Mouse (Mus musculus): ENCODE results near the gene Ipcef1.

The Ipcef1 gene

GRCm38 (mm10) chr10:6967588-6968242, 84.6 kb downstream of the Ipcef1 start:
- no peak for DNase-seq (ENCODE audit: low spot score)

- no peak for DNase-seq (ENCODE audit: low spot score)
Observed at GRCm38 (mm10) chr10:6958791-6959190, 93.5 kb downstream of the Ipcef1 start.

GRCm38 (mm10) chr10:6956357-6956756, 95.9 kb downstream of the Ipcef1 start:
- DNase-seq (ENCODE audit: low spot score) = no peak

GRCm38 (mm10) chr10:6954533-6954932, 97.7 kb downstream of the Ipcef1 start:
- no peak for DNase-seq (ENCODE audit: low spot score)

GRCm38 (mm10) chr10:6953115-6953514, 99.2 kb downstream of the Ipcef1 start:
- DNase-seq (ENCODE audit: low spot score) = no peak

GRCm38 (mm10) chr10:6936671-6937425, 115.4 kb downstream of the Ipcef1 start:
- DNase-seq (ENCODE audit: low spot score) = peak; percentile 44

GRCm38 (mm10) chr10:6934776-6935175, 117.5 kb downstream of the Ipcef1 start:
- peak; percentile 32 for DNase-seq (ENCODE audit: low spot score)

GRCm38 (mm10) chr10:6930889-6931288, 121.4 kb downstream of the Ipcef1 start:
- DNase-seq (ENCODE audit: low spot score) = no peak

- no peak for DNase-seq (ENCODE audit: low spot score)
Observed at GRCm38 (mm10) chr10:6930398-6930797, 121.9 kb downstream of the Ipcef1 start.

GRCm38 (mm10) chr10:6928905-6929304, 123.4 kb downstream of the Ipcef1 start:
- no peak for DNase-seq (ENCODE audit: low spot score)

GRCm38 (mm10) chr10:6927600-6928223, 124.6 kb downstream of the Ipcef1 start:
- DNase-seq (ENCODE audit: low spot score) = no peak

GRCm38 (mm10) chr10:6926724-6927123, 125.6 kb downstream of the Ipcef1 start:
- no peak for DNase-seq (ENCODE audit: low spot score)

GRCm38 (mm10) chr10:6916545-6917257, 135.6 kb downstream of the Ipcef1 start:
- DNase-seq (ENCODE audit: low spot score) = peak; percentile 84

GRCm38 (mm10) chr10:6915991-6916390, 136.3 kb downstream of the Ipcef1 start:
- DNase-seq (ENCODE audit: low spot score) = no peak

- DNase-seq (ENCODE audit: low spot score) = no peak
Observed at GRCm38 (mm10) chr10:6909763-6910162, 142.5 kb downstream of the Ipcef1 start.

GRCm38 (mm10) chr10:6901819-6902393, 150.4 kb downstream of the Ipcef1 start:
- no peak for DNase-seq (ENCODE audit: low spot score)

GRCm38 (mm10) chr10:6900126-6900525, 152.2 kb downstream of the Ipcef1 start:
- DNase-seq (ENCODE audit: low spot score) = no peak

GRCm38 (mm10) chr10:6896659-6897303, 155.5 kb downstream of the Ipcef1 start:
- no peak for DNase-seq (ENCODE audit: low spot score)

GRCm38 (mm10) chr10:6895796-6896195, 156.5 kb downstream of the Ipcef1 start:
- DNase-seq (ENCODE audit: low spot score) = no peak

GRCm38 (mm10) chr10:6890348-6891009, 161.8 kb downstream of the Ipcef1 start:
- no peak for DNase-seq (ENCODE audit: low spot score)

- no peak for DNase-seq (ENCODE audit: low spot score)
Observed at GRCm38 (mm10) chr10:6889640-6890245, 162.5 kb downstream of the Ipcef1 start.

Measured in layer of hippocampus, adult 11-12 months (tissue).